Mouse (Mus musculus) left cerebral cortex, adult 18-20 months (tissue): ENCODE measurements at regions not wholly inside any gene's neighbourhood (a gene's known extent, or its start where the extent isn't known, plus 50 kb on each side); places are given as distances from the start of the nearest gene placed in this dataset.

ENCODE experiments used
- DNase-seq, 2 experiments: peaks; one replicate each; pipeline ENCODE4 v3.0.0; 2021 to 2022; ENCODE audit warnings: low spot score in 2 of 2, mixed read lengths in 1 of 2

- no peak for DNase-seq
Observed at GRCm38 (mm10) chr3:144327235-144327760, 122.3 kb upstream of the Lmo4 start.

DNA sequence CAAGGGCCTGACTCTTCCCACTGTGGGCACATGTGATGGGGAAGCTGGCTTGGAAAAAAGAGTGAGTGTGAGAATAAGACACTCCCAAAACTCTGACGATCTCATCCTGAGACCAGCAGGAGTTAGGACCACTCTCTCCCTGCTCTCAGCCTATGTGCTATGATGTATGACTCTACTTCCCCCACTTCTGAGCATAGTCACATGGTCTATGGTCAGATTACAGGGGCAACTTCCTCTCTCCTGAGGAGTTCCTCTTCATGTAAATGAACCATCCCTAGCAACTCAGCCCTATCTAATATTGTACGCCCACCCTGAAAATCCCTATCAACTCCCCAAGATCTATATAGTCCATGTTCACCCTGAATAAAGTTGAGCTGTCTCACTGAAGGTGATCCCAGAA is 120.0 kb upstream of the Lmo4 start:
- DNase-seq = no peak

GRCm38 (mm10) chr3:144323524-144323923 is 118.5 kb upstream of the Lmo4 start:
- DNase-seq = no peak

DNA sequence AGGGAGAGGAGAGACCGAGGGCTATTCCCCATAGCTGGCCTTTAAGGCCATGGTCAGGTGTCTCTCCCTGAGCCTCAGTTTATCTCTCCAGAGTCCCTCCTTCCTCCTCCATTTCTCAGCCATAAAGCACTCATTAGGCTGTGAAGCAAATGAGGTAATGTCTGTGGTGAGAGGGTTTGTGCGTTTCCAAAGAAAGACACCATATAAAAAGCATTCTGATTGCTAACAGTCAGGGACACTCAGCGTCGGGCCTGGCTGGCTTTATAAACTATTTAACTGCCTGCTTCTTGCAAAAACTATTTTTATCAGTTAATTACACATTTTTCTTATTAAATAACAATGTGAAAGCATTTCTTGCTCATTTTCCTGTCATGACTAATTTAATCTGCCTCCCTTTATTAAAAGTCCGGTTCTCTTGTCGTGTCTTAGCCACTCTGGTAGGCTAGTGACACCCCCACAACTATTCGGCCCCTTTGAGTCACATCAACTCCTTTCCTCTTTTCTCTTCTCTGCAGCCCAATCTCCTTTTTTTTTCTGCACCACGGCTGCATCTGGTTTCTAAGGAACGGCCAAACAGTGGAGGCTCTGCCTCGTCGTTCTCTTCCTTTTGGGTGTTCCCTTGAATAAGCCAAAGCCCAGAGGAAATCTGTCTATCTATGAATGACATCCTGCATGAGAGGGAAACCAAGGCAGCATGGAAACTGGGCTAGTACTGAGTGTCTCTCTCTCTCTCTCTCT is 114.6 kb upstream of the Lmo4 start:
- DNase-seq = no peak

- DNase-seq = peak; percentile 51 to 65
Observed at GRCm38 (mm10) chr3:144318761-144319467, 113.9 kb upstream of the Lmo4 start.

- DNase-seq = no peak
Observed at GRCm38 (mm10) chr3:144310748-144311147, 105.7 kb upstream of the Lmo4 start.

DNA sequence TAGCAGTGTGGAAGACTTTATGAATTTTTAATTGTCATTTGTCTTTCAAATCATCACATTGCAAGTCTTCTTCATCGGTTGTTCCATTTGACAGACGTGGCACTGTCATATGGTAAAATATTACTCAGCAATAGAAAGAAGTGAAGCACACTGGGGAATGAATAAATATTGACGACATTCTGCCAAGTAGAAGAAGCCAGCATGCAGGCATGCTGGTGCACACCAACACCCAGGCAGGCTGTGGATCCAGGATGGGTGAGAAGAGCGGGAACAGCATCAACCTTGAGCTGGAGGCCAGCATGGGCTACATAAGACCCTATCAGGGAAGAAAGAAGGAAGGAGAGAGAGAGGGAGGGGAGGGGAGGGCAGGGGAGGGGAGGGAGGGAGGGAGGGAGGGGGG is 103.6 kb upstream of the Lmo4 start:
- DNase-seq = no peak

- DNase-seq = no peak
Observed at GRCm38 (mm10) chr3:144307557-144307956, 102.5 kb upstream of the Lmo4 start.

GRCm38 (mm10) chr3:144305456-144305855 is 100.4 kb upstream of the Lmo4 start:
- DNase-seq = no peak

GRCm38 (mm10) chr3:144304924-144305323 is 99.9 kb upstream of the Lmo4 start:
- no peak for DNase-seq

- DNase-seq = no peak
Observed at GRCm38 (mm10) chr3:144302626-144303025, 97.6 kb upstream of the Lmo4 start.

DNA sequence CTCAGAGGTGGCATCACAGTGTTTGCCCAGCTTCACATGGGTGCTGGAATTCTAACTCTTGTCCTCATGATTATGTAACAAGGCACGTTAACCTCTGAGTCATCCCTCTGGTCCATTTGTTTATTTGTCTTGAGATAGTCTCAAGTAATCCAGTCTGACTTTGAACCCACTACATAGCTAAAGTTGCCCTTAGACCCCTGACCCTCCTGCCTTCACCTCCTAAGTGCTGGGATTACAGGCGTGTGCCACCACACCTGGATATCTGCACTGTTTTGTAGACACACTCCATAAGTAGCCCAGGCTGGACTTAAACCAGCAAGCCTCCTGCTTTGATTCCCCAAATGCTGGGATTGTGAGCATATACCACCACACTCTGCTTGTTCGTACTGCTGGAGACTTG is 96.0 kb upstream of the Lmo4 start:
- DNase-seq = no peak

- DNase-seq = no peak
Observed at GRCm38 (mm10) chr3:144299239-144299638, 94.2 kb upstream of the Lmo4 start.

DNA sequence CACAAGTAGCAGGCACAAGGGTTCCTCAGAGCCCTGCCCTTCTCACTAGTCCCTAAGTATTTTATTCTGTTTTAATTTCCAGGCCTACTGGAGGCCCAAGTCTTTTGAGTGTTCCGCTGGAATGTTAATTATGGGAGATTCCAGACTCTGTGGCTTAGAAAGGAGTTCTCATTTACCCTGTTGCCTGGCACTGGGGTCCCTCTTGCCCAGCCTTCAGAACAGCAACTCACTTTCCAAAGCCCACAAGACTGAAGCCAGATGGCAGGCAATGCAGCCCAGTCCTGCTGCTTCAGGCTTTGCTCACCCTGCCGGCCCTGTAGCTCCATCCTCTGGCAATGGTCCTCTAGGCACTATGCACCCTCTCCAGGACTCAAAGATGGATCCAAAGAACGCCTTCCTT is 84.5 kb upstream of the Lmo4 start:
- no peak for DNase-seq

GRCm38 (mm10) chr3:144286100-144286499 is 81.1 kb upstream of the Lmo4 start:
- no peak for DNase-seq

DNA sequence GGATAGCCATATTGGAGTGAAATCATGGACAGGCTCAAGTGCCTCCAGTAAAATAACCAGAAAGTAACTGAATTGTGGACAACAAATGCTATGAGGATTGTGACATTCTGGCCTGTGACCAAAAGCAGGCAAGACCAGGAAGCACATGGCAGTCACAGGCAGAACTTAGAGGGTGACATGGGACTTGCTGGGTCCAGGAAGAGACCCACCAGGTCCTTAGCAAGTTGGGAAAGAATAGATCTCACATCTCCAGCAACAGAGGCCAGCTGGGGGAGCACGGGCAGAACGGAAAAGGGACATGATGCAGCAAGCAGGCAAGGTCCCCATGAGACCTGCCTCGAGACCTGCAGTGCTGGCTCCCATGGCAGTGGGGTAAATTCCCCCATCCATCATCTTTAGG is 79.3 kb upstream of the Lmo4 start:
- DNase-seq = no peak

DNA sequence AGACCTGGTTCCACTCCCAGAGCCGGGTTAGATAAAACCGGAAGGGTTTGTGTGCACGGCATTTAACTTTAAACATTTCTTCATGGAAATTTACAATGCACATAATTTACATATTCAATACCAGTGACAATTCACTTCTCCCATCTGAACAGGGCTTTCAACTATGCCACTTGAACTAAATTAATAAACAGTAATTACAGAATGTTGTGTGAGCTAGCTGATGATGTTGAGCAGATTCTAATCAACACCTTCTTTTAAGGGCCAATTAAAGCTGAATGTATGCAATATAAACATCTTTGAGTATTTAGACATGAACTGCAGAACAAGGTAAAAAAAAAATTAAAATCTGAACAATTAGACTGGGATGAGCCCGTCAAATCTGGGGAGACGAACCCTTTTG is 68.1 kb upstream of the Lmo4 start:
- no peak for DNase-seq

DNA sequence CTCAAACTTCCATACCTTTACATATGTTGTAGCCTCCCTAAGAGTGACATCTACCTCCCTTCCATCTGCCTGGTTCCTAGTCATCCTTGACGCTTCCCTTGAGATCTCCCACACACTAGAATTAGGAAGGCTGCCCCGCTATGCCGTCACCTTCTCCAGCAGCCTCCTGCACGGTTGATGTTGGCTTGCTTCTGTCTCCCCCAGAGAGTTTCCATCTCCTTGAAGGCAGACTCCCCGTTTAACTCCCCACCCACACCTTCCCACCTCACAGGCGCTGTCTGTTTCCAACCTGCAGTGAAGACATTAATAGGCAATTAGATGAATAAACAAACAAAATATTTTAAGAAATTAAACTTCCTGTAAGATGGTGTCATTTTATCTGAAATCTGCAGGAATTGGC is 65.2 kb upstream of the Lmo4 start:
- DNase-seq = peak; percentile 25 to 28

GRCm38 (mm10) chr3:144264554-144264953 is 59.5 kb upstream of the Lmo4 start:
- no peak for DNase-seq

GRCm38 (mm10) chr3:144260886-144261285 is 55.9 kb upstream of the Lmo4 start:
- no peak for DNase-seq

GRCm38 (mm10) chr3:144257714-144258517 is 52.9 kb upstream of the Lmo4 start:
- no peak for DNase-seq

DNA sequence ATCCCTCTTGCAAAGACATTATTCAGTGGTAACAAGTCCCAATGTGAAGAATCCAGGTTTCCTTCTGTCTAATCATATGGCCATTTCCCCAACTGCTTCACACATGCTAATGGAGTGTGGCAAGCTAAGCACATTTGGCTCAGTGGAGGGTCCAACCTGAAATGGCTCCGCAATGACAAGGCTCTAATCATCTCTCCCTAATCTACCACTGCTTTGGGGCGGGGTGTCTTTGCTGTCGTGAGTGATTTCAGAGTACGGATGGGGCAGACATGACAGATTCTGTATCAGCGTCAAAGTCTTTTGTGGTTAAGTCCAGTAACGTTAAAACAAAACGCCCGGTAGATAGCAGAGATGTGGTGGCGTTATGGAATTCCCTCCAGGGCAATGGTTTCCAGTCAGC is 52.2 kb upstream of the Lmo4 start:
- no peak for DNase-seq
